Mouse (Mus musculus) forelimb bud, embryonic 11.5 days (tissue): Measurements from ENCODE around the gene Acss1.

Experiments
- DNase-seq: peaks from one replicate; pipeline ENCODE4 v3.0.0-alpha.2; 2012; ENCODE audit warnings: low read depth, low spot score

Gene Acss1

GRCm38 (mm10) chr2:150643166-150643565 lies 25.1 kb downstream of the Acss1 start:
- DNase-seq: no peak

DNA sequence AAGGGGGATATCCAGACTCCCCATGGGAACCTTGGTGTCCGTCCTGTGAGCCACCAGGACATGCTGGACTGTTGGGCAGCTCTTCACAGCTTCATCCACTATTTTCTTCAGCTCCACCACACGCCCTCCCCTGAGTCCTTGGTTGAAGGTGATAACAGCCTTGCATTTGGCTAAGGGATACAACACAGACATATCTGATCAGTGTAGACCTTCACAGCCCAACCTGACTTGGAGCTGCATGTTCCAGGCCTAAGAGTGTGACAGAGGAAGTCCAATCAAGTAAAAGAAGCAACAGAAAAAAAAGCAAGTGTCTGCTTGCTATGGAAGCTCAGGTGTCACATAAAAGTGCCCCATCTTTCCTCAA lies 29.9 kb downstream of the Acss1 start:
- no peak for DNase-seq

DNA sequence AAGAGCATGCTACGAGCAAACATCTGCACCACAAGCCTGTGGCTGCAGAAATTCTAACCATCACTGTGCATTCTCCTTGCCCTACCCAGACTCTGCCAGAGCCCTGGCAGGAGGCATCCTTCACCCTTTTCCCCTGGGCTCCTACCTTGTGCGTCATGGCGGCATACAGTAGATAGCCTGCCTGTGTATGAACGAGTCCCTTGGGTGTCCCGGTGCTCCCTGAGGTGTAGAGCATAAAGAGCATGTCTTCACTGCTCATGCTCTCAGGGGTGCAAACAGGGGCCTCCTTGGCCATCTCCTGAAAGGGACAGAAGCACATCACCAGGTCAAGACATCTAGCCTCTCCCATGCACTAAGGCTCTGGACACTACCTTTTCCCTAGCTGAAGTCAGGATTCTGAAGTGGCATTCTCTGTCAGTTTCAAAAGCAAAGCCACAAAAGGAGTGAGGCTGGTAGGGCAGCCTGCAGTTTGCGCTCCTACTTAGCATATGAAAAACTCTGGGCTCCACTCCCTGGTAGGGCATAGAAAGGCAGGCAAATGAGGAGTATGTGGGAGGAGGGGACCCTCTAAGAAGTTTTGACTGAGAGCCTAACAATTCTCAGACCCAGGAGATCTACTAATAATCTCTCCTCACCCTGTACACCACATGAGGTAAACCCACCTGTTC lies 30.5 kb downstream of the Acss1 start:
- no peak for DNase-seq

DNA sequence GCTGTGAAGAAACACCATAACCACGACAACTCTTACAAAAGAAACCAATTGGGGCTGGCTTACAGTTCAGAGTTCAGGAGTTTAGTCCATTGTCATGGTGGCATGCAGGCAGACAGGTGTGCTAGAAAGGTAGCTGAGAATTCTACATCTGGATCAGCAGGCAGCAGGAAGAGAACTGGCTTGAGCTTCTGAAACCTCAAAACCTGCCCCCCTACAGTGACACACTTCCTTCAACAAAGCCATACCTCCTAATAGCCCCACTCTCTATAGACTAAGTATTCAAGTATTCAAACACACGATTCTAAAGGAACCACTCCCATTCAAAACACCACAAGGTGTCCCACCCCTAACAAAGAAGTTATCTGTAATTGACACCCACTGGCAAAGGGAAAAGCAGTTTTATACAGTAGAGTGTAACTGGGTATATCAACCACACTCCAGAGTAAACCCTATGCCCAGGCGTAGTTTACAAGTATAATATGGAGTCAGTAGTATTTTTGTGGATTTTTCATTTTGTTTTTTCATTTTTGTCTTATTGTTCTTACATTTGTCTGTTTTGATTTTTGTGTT lies 32.3 kb downstream of the Acss1 start:
- DNase-seq: no peak

DNA sequence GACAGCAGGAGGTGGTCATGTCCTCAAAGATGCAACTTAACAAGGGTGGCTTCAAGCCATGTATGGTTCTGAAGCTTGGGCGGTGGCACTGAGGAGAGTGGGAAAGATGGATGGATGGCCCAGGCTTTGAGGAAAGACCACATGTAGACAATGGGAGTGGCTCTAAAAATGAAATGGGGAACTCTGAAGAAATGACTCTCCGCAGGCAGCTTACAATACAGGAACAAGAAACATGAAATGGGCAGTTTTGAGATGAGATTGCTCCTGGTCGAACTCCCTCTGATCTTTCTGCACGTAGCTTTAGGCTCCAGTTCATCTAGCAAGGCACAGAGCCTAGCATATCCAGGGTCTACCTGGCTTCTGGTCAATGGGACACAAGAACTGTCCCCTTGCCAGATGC lies 39.0 kb downstream of the Acss1 start:
- no peak for DNase-seq

DNA sequence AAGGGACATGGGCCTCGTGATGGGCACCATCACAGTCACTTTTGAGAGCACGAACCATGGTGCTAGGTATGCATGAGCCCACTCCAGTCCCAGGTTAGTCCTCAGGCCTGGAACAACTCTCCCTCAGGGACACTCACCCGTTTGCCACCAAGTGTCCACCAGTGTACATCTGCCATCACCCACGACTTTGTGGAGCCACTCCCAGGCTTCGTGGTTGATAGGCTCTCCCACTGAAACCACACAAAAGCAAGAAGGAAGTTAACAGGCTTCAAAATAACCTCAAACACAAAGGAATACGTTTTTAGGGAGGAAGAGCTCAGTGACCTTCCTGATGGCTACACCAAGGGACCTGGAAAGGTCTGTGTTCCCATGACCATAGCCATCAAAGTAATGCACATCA lies 41.2 kb downstream of the Acss1 start:
- no peak for DNase-seq

DNA sequence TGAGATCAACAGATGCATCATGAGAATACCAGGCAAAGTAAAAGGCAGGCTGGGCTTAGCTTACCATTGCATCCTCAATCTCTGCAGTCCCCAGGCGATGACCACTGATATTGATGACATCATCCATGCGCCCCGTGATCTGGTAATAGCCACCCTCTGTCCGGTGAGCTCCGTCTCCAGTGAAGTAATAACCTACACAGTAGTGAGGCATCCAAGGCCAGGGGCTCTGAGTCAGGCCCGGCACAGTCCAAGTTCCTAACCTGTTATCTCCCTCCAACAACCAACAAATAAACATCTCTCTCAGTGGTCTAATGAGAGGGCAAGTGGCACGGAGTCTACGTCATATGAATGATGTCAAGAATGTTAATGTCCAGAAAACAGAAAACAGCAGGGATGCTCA lies 43.4 kb downstream of the Acss1 start:
- no peak for DNase-seq

- no peak for DNase-seq
Observed at GRCm38 (mm10) chr2:150623957-150624356, 44.3 kb downstream of the Acss1 start.

DNA sequence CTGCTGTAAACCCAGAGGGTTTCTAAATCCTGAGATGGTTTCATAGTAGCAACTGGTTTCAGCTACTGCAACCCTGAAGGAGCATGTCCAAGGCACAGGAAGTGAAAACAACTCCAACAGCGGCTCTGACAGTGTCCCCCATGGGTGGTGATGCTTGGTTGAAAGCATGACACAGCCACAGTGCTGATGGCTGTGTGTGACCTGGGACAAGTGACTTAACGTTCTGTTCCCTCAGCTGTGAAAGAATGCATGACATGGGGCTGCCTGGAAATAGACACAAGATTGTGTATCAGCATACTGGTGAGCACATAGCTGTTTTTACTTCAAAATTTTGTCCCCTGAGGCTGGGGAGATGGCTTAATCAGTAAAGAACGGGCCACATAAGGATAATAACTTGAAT lies 46.6 kb downstream of the Acss1 start:
- DNase-seq: no peak

DNA sequence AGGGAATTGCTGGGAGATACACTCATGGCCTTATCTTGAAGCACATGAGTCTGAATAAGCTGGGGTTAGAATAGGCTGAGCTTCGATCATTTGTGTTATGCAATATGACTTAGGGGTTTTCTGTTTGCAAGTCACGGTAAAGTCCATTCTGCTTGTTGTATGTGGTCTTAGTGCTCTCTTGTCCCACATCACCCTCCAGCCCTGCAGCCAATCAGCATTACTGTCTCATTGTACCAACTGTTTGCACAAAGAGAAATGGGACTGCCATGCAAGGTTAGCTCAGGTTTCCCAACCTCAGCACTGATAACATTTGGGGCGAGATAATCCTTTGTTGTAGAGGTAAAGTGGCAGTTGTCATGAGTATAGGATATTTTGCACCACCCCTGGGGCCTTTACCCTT lies 58.2 kb downstream of the Acss1 start:
- no peak for DNase-seq

DNA sequence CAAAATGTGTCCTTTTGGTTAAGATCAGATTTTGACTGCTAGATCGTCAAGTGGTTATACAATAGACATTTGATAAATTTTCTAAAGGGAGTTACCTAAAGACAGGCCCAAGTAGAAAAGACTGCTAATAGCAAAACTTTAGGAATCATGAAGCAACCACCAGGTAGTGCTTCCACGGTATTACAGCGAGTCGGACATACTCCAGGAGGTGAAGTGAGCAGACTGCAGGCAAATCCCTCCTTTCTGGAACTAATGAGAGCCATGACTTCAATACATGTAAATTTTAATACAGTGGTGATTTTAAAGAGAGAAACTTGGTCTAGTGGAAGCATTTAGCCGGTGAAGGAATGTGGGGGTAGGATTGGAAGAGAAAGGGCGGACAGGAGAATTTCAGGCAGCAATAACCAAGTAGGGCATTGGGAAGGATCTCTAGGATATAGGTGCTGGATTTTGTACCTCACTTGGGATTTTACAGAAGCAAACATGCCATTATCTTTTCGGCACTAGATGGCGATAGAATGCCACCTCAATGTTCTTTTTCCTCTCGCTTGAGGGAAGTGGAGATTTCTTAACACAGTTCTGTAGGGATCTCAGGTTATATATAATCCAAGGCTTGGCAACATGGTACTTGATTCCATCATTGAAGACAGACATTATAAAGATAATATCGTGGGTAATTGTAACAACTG lies 59.3 kb downstream of the Acss1 start:
- DNase-seq: peak; percentile 81

GRCm38 (mm10) chr2:150608087-150608799 lies 60.1 kb downstream of the Acss1 start, which contains the start of gene Apmap:
TSS of gene Apmap (minus strand) at chr2:150608567.
- peak; percentile 95 for DNase-seq

DNA sequence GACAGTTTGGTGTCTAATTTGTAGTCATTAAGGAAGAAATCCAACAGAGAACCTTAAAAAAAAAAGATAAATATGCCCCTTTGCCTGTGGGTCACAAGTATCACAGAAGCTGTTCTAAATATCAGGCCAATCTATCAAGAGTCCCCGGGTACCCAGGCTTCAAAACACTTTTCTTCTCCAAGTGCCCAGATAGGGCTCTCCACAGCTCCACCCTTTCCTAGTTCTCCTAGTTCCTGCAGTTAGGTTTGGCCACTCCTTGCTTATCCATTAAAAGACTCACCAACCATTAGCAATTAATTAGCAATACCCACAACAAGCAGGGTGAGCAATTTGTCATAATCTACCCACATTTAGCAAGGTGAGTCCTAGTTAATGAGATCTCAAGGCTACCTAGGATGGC lies 61.2 kb downstream of the Acss1 start:
- DNase-seq: no peak

GRCm38 (mm10) chr2:150604802-150605201 lies 63.5 kb downstream of the Acss1 start:
- no peak for DNase-seq

DNA sequence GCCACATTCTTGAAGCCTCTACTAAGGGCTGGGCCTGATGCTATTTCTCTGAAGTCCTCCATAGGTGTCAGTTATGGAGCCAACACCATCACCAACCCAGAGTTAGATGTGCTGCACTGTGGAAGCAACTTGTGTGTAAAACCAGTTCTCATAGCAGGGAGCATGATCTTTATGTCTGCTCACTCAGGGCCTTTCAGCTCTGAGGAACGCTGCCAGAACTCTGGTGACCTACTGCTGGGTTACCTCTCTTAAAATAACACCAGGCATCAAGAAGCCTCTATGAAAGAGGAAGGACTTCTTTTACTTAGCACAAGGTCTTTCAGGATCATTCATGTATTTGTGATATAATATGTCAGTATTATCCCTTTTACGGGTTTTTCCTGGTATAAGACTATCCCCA lies 66.1 kb downstream of the Acss1 start:
- no peak for DNase-seq

DNA sequence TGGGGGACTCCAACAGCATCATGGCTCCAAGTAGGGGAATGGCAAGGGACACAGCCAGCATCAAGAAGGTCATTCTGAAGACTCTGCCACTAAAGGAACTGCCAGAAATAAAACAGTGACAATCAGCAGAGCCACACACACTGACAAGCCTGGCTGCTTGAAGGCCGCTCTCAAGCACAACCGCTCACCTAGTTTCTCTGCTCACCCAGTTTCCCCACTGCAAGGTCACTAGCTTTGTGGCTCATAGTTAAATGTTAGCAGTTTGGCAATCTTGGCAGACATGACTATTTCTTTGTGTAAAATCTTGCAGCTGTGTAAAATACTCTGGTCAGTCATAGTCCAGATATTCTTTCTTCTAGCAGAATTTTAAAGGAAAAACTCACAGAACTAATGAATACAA lies 68.0 kb downstream of the Acss1 start:
- no peak for DNase-seq

- no peak for DNase-seq
Observed at GRCm38 (mm10) chr2:150595411-150596190, 72.7 kb downstream of the Acss1 start.

DNA sequence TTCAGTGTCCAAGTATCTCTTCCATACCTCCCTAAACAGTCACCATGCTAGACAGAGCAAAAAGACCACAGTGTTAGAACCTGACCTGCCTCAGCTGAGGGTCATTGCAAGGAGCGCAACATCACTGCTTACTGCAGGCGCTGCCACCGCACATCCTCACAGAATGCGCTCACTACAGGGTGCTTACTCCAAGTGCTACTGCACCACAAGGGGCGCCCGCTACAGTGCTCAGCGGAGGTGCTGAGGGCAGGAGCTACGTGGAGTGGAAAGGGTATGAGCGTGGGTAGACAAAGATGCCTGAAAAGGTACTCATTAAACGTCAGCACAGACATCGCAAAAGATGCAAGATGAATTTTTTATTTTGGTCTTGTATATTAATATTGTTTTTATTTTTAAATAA lies 79.2 kb downstream of the Acss1 start:
- DNase-seq: no peak

DNA sequence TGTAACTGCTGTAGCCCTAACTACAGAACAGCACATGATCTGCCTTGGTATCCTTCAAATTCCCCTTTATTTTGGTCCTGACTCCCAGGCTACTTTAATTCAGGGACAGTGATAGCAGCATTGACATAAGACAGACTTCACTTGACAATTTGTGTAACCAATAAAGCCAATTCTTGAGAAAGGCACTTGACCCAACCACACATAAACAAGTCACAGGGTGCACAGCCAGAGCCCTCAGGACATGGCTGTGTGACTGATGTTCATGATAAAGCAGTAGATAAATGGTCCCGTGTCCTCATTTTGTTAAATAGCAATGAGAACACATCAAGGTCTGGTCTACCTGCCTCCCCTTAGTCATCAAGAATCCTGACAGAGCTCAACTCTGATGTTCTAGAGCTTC lies 88.7 kb downstream of the Acss1 start:
- DNase-seq: no peak

GRCm38 (mm10) chr2:150578603-150579002 lies 89.7 kb downstream of the Acss1 start:
- no peak for DNase-seq

GRCm38 (mm10) chr2:150576256-150576655 lies 92.0 kb downstream of the Acss1 start:
- DNase-seq: no peak

DNA sequence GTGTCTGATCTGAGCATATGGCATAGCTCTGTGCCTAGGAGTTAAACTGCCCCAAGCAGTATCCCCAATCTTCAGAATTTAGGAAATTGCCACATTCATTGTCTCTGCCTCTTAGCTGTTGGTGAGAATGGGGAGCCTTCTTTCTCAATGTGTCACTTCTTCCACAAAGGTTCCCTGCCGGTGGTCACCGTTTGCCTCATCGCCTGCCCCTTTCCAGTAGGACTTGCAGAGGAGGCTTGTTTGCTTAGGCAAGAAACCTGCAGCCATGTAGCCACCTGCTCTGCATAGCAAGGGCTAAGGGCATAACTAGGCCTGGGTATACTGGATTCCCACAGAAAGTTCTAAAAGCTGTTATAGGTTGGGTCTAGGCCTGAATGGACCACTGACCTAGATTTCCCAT lies 95.8 kb downstream of the Acss1 start:
- DNase-seq: no peak
